Mouse (Mus musculus): ENCODE data around the gene Prdx5. TPM values are rescaled to one million over a fixed set of nuclear protein-coding genes. Genes with fewer than 3 reads are reported as not detected.

Prdx5 gene
- polyA plus RNA-seq (2014; fragmentation: Illumina TruSeq; extraction: RNeasy Lipid Tissue Mini Kit (QIAGEN cat#74804); ENCODE audit: low read depth, low replicate concordance) = 18.6 TPM

GRCm38 (mm10) chr19:6909507-6910289 lies at the start of gene Prdx5, which contains the start of gene Trmt112:
Gene Prdx5 (minus strand): TSS chr19:6910106.
Gene Trmt112 (plus strand): TSS chr19:6909698.

DNA sequence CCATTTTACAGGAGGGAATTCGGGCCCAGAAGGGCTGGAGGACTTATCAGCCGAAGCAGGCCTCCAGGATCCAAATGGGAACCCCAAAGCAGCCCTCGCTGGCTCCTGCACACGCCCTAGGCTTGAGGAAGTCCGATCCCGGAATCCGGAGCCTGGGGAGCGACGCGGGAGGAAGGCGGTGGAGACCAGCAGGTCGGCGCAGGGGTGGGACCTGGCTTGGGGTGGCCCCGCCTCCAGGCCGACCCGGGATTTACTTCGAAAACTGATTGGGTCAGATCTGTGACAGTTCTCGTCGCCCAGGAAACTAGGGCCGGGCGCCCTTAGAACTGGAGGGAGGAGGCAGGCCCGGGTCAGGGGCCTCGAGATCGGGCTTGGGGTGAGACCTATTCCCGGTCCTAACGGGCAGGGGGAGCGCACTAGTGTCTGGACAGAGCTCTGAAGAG lies 32.4 kb upstream of the Prdx5 start, which contains the start of gene Gpr137:
Gene Gpr137, minus strand, starts transcription at position 232 of the 443 bp plus-strand sequence.

DNA sequence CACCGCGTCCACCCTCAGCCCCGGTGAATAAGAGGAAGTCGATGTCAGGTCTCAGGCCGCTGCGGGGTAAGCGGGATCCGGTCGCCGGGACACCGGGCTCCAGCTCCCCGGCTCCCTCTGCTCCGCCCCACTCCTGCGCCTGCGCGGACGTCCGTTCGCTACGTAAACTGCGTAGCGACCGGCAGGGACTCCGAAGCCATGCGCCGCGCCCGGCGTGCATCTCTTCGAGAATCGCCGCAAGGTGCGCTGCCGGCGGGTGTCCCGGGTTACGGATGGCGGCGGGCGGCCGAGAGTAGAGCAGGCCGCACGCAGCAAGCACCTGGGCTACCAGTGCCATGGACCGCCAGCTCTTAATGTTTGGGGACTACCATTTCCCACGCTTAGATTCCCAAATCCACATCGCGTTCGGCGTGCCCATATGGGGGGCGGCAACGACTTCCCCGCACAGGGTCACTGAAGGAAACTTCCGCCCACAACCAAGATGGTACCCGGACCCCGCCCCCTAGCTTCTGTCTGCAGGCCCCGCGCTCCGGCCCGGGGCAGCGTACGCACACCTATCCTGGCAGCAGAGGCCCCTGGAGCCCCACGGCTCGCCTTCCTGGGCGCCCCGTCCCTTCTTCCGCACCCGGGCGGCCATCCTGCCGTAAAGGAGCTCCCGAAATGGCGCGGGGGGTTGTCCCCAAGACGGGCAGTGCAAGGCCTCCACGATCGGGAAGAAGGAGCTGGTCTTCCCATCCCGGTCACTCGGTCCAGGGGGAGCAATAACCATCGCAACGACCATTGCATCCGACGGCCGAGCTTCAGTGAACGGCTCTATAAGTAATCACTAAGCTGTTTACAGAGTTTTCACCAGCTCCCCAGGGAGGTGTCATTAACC lies 31.7 kb upstream of the Prdx5 start, which contains the start of gene Bad:
Gene Bad, plus strand, starts transcription at position 490 of the 877 bp plus-strand sequence.

GRCm38 (mm10) chr19:6934195-6934977 lies 24.5 kb upstream of the Prdx5 start, which contains the start of gene Kcnk4:
Gene Kcnk4 (minus strand): TSS chr19:6934515.

DNA sequence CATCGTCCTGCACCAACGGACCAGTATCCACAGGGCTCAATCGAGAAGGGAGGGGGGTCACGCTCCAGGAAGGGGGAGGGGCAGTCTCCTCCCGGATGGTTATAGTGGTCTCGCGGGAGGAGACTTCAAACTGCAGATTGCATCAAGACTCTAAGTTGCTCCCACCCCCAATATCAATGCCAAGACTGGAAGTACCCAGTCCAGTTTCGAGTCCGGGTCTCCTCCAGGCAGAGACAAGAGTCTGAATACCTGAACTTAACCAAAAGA lies 15.3 kb upstream of the Prdx5 start, which contains the start of gene Catsperz:
Gene Catsperz, minus strand, starts transcription at position 74 of the 267 bp plus-strand sequence.

DNA sequence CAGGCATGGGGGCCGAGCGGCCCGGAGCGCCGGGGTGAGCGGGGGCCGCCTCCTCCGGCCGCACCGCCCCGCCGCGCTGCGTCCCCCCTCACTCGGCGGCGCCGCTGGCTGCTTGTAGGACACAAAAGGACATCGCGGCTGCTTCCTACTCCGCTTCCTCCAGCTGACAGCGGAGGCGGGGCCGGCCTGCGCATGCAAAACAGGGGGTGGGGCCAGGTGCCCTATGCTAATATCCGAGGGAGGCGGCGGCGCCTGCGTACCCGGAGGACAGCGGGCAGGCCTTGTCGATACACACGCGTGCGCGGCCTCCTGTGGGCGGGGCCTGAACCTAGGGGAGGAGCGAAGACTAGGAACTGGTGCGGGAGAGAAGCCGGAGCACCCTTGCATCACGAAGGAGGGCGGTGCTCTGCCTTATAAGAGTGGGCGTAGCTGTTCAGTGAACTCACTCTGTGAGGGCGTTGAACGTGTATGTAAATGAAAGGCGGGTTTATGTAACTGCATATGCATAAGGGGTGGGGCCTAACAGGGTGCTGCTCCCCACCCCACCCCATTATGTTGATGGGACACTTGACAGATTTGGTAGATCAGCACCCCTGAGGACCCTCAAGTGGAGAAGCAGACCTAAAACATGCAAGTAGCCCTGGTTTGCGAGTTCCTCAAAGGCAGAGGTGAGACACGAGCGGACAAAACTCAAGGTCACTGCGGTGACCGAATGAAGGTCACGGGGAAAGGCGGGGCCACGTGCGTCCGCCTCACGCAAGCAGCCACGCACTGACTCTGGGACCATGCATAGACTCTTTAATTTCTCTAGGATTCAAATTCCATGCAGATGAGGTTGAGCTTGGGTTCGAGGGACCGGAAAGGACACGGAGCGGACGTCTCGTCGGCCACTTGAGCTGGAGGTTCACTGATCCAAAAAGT lies 12.0 kb upstream of the Prdx5 start, which contains the start of gene Esrra:
Gene Esrra, minus strand, starts transcription at position 167 of the 921 bp plus-strand sequence.

DNA sequence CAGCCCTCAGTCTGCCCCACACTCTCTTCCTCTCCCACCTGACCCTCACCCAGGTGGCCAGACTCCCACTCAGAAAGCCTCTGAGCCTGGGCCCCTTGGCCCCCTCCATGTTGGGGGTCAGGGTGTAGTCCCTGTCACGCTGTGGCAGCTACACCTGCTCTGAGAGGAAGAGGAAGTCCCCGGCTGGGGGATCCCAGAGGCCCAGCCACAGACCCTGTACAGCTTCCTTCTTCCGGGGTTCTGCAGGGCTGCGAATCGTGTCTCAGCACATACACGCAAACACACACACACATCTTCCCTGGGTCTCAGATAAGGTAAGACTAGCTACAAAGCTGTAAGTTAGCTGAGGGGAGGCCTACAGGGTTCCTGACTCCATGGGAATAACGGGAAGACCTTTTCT lies 51.9 kb downstream of the Prdx5 start, which contains the start of gene Ccdc88b:
Gene Ccdc88b, minus strand, starts transcription at position 181 of the 400 bp plus-strand sequence.

Other genes starting within 250 kb of the Prdx5 start
- not detected for gene Rps6ka4, start 69.5 kb downstream of the Prdx5 start, polyA plus RNA-seq (2014; fragmentation: Illumina TruSeq; extraction: RNeasy Lipid Tissue Mini Kit (QIAGEN cat#74804); ENCODE audit: low read depth, low replicate concordance)
- gene Ccdc88b, start 51.9 kb downstream of the Prdx5 start, polyA plus RNA-seq (2014; fragmentation: Illumina TruSeq; extraction: RNeasy Lipid Tissue Mini Kit (QIAGEN cat#74804); ENCODE audit: low read depth, low replicate concordance) = not detected
- 34.2 TPM for gene Trmt112, start 408 bp downstream of the Prdx5 start, polyA plus RNA-seq (2014; fragmentation: Illumina TruSeq; extraction: RNeasy Lipid Tissue Mini Kit (QIAGEN cat#74804); ENCODE audit: low read depth, low replicate concordance)
- 0.76 TPM for gene Esrra, start 11.7 kb upstream of the Prdx5 start, polyA plus RNA-seq (2014; fragmentation: Illumina TruSeq; extraction: RNeasy Lipid Tissue Mini Kit (QIAGEN cat#74804); ENCODE audit: low read depth, low replicate concordance)
- gene Catsperz, start 15.3 kb upstream of the Prdx5 start, polyA plus RNA-seq (2014; fragmentation: Illumina TruSeq; extraction: RNeasy Lipid Tissue Mini Kit (QIAGEN cat#74804); ENCODE audit: low read depth, low replicate concordance) = not detected
- gene Kcnk4, start 24.4 kb upstream of the Prdx5 start, polyA plus RNA-seq (2014; fragmentation: Illumina TruSeq; extraction: RNeasy Lipid Tissue Mini Kit (QIAGEN cat#74804); ENCODE audit: low read depth, low replicate concordance) = not detected
- not detected for gene Bad, start 31.8 kb upstream of the Prdx5 start, polyA plus RNA-seq (2014; fragmentation: Illumina TruSeq; extraction: RNeasy Lipid Tissue Mini Kit (QIAGEN cat#74804); ENCODE audit: low read depth, low replicate concordance)
- gene Gpr137, start 32.4 kb upstream of the Prdx5 start, polyA plus RNA-seq (2014; fragmentation: Illumina TruSeq; extraction: RNeasy Lipid Tissue Mini Kit (QIAGEN cat#74804); ENCODE audit: low read depth, low replicate concordance) = not detected
- 6.6 TPM for gene Ppp1r14b, start 64.9 kb upstream of the Prdx5 start, polyA plus RNA-seq (2014; fragmentation: Illumina TruSeq; extraction: RNeasy Lipid Tissue Mini Kit (QIAGEN cat#74804); ENCODE audit: low read depth, low replicate concordance)
- gene Plcb3, start 66.4 kb upstream of the Prdx5 start, polyA plus RNA-seq (2014; fragmentation: Illumina TruSeq; extraction: RNeasy Lipid Tissue Mini Kit (QIAGEN cat#74804); ENCODE audit: low read depth, low replicate concordance) = 3.5 TPM
- gene Fkbp2, start 70.4 kb upstream of the Prdx5 start, polyA plus RNA-seq (2014; fragmentation: Illumina TruSeq; extraction: RNeasy Lipid Tissue Mini Kit (QIAGEN cat#74804); ENCODE audit: low read depth, low replicate concordance) = 15.7 TPM
- gene Vegfb, start 77.5 kb upstream of the Prdx5 start, polyA plus RNA-seq (2014; fragmentation: Illumina TruSeq; extraction: RNeasy Lipid Tissue Mini Kit (QIAGEN cat#74804); ENCODE audit: low read depth, low replicate concordance) = 12.7 TPM
- 2.3 TPM for gene Dnajc4, start 82.5 kb upstream of the Prdx5 start, polyA plus RNA-seq (2014; fragmentation: Illumina TruSeq; extraction: RNeasy Lipid Tissue Mini Kit (QIAGEN cat#74804); ENCODE audit: low read depth, low replicate concordance)
- 1.3 TPM for gene Nudt22, start 86.0 kb upstream of the Prdx5 start, polyA plus RNA-seq (2014; fragmentation: Illumina TruSeq; extraction: RNeasy Lipid Tissue Mini Kit (QIAGEN cat#74804); ENCODE audit: low read depth, low replicate concordance)
- not detected for gene Trpt1, start 86.0 kb upstream of the Prdx5 start, polyA plus RNA-seq (2014; fragmentation: Illumina TruSeq; extraction: RNeasy Lipid Tissue Mini Kit (QIAGEN cat#74804); ENCODE audit: low read depth, low replicate concordance)
- 0.17 TPM for gene Fermt3, start 109.4 kb upstream of the Prdx5 start, polyA plus RNA-seq (2014; fragmentation: Illumina TruSeq; extraction: RNeasy Lipid Tissue Mini Kit (QIAGEN cat#74804); ENCODE audit: low read depth, low replicate concordance)
- gene Stip1, start 129.9 kb upstream of the Prdx5 start, polyA plus RNA-seq (2014; fragmentation: Illumina TruSeq; extraction: RNeasy Lipid Tissue Mini Kit (QIAGEN cat#74804); ENCODE audit: low read depth, low replicate concordance) = 112 TPM
- gene Macrod1, start 146.7 kb upstream of the Prdx5 start, polyA plus RNA-seq (2014; fragmentation: Illumina TruSeq; extraction: RNeasy Lipid Tissue Mini Kit (QIAGEN cat#74804); ENCODE audit: low read depth, low replicate concordance) = 8.3 TPM
- 0.35 TPM for gene Flrt1, start 195.6 kb upstream of the Prdx5 start, polyA plus RNA-seq (2014; fragmentation: Illumina TruSeq; extraction: RNeasy Lipid Tissue Mini Kit (QIAGEN cat#74804); ENCODE audit: low read depth, low replicate concordance)